Mouse (Mus musculus): ENCODE measurements at regions not wholly inside any gene's neighbourhood (a gene's known extent, or its start where the extent isn't known, plus 50 kb on each side); places are given as distances from the start of the nearest gene placed in this dataset.
A peak's percentile ranks its signal among the peaks of the same experiment; 100 is the strongest.

- no peak for TF ChIP-seq CTCF (IDR thresholded peaks at IDR 0.05; ENCODE audit: borderline replicate concordance, extremely low read depth, insufficient read depth, insufficient read length)
- no peak for TF ChIP-seq POLR2A (IDR thresholded peaks at IDR 0.05; ENCODE audit: borderline replicate concordance, extremely low read depth, insufficient read depth, insufficient read length, poor library complexity, severe bottlenecking)
Observed at GRCm38 (mm10) chr5:53329591-53329990, 62.7 kb downstream of the Smim20 start.

GRCm38 (mm10) chr5:53336704-53337103, 69.8 kb downstream of the Smim20 start:
- DNase-seq (ENCODE audit: low read depth), result no peak
- no peak for TF ChIP-seq POLR2A (IDR thresholded peaks at IDR 0.05; ENCODE audit: borderline replicate concordance, extremely low read depth, insufficient read depth, insufficient read length, poor library complexity, severe bottlenecking)
- no peak for TF ChIP-seq CTCF (IDR thresholded peaks at IDR 0.05; ENCODE audit: borderline replicate concordance, extremely low read depth, insufficient read depth, insufficient read length)

More at GRCm38 (mm10) chr5:53329591-53329990, 62.7 kb downstream of the Smim20 start:
- no peak for DNase-seq (ENCODE audit: low read depth)

DNA sequence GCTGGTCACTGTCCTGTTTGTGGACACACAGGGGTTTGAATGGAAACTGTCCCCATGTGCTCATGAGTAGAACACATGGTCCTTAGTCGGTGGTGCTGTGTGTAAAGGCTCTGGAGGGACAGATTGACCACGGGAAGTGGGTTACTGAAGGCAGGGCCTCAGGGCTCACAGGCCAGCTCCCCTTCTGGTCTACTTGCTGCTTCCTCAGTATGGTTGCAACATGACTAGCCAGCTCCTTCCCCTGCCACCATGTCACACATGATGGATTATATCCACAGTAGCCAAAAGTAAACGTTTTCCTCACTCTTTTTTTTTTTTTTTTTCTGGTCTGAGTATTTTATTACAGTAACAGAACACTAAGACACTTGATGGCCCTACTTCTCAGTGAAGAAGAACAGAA, 70.9 kb downstream of the Smim20 start:
- TF ChIP-seq CTCF (IDR thresholded peaks at IDR 0.05; ENCODE audit: borderline replicate concordance, extremely low read depth, insufficient read depth, insufficient read length) (no peak), POLR2A (IDR thresholded peaks at IDR 0.05; ENCODE audit: borderline replicate concordance, extremely low read depth, insufficient read depth, insufficient read length, poor library complexity, severe bottlenecking) (no peak)

GRCm38 (mm10) chr5:53345164-53345563, 78.3 kb downstream of the Smim20 start:
- no peak for DNase-seq (ENCODE audit: low read depth)
- TF ChIP-seq POLR2A (IDR thresholded peaks at IDR 0.05; ENCODE audit: borderline replicate concordance, extremely low read depth, insufficient read depth, insufficient read length, poor library complexity, severe bottlenecking), result no peak
- TF ChIP-seq CTCF (IDR thresholded peaks at IDR 0.05; ENCODE audit: borderline replicate concordance, extremely low read depth, insufficient read depth, insufficient read length), result no peak

More for the DNA sequence above, 70.9 kb downstream of the Smim20 start:
- no peak for DNase-seq (ENCODE audit: low read depth)

DNA sequence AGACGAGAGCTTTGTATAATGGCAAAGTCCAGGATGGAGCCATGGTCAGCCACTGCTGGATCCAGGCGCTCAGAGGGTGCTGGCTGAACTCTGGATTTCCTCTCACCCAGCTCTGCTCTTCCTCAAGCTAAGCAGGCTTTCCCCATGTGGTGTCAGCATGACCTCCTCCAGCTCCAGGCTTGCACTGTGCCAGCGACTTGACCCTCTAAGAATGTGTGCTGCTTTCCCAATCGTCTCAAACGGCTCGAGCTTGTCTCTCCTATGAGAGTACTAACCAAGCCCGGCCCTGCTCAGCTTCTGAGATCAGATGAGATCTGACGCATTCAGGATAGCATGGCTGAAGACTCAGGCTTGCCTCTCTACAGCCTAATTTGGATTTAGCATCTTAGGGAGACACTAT, 79.1 kb downstream of the Smim20 start:
- DNase-seq (ENCODE audit: low read depth), result no peak
- TF ChIP-seq POLR2A (IDR thresholded peaks at IDR 0.05; ENCODE audit: borderline replicate concordance, extremely low read depth, insufficient read depth, insufficient read length, poor library complexity, severe bottlenecking), result no peak
- no peak for TF ChIP-seq CTCF (IDR thresholded peaks at IDR 0.05; ENCODE audit: borderline replicate concordance, extremely low read depth, insufficient read depth, insufficient read length)

GRCm38 (mm10) chr5:53346756-53347155, 79.9 kb downstream of the Smim20 start:
- DNase-seq (ENCODE audit: low read depth), result peak; percentile 57
- TF ChIP-seq POLR2A (IDR thresholded peaks at IDR 0.05; ENCODE audit: borderline replicate concordance, extremely low read depth, insufficient read depth, insufficient read length, poor library complexity, severe bottlenecking) (no peak), CTCF (IDR thresholded peaks at IDR 0.05; ENCODE audit: borderline replicate concordance, extremely low read depth, insufficient read depth, insufficient read length) (no peak)

GRCm38 (mm10) chr5:53352852-53353251, 86.0 kb downstream of the Smim20 start:
- TF ChIP-seq CTCF (IDR thresholded peaks at IDR 0.05; ENCODE audit: borderline replicate concordance, extremely low read depth, insufficient read depth, insufficient read length), result no peak
- TF ChIP-seq POLR2A (IDR thresholded peaks at IDR 0.05; ENCODE audit: borderline replicate concordance, extremely low read depth, insufficient read depth, insufficient read length, poor library complexity, severe bottlenecking), result no peak
- DNase-seq (ENCODE audit: low read depth), result no peak

DNA sequence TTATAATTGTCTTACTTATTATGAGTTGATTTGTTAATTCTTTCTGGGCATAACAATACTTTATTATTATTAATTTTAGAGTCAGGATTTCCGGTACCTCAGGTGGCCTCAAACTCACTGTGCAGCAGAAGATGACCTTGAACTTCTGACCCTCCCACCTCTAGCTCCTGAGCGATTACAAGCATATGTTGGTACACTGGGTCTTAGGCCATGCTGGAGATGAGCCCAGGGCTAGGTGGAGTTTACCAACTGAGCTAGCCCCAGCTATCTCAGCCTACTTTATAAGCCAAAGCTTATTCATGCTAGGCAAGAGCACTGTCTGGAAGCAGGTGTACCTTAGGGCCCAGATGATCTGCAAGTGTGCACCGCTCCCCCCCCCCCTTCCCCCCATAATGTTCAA, 87.4 kb downstream of the Smim20 start:
- DNase-seq (ENCODE audit: low read depth), result no peak
- TF ChIP-seq POLR2A (IDR thresholded peaks at IDR 0.05; ENCODE audit: borderline replicate concordance, extremely low read depth, insufficient read depth, insufficient read length, poor library complexity, severe bottlenecking), result no peak
- TF ChIP-seq CTCF (IDR thresholded peaks at IDR 0.05; ENCODE audit: borderline replicate concordance, extremely low read depth, insufficient read depth, insufficient read length), result no peak

DNA sequence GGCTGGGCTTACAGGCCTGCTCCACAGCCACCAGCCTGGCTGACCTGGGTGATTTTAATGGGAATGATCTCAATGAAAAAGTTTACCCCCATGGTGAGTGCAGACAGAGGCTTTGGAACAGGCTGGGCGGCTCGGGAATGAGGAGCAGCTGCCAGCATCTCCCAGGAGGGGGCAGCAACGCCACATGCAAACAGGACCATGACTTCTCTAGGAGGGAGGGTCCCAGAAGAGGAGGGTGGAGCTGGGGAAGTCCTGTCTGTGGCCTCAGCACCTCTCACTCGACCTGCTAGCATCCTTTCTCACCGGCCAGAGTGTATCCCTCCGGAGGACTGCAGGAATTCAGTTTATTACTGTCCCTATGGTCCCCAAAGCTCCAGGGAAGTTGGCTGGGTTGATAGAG, 88.2 kb downstream of the Smim20 start:
- DNase-seq (ENCODE audit: low read depth), result peak; percentile 89
- TF ChIP-seq CTCF (IDR thresholded peaks at IDR 0.05; ENCODE audit: borderline replicate concordance, extremely low read depth, insufficient read depth, insufficient read length) (peak; percentile 97), POLR2A (IDR thresholded peaks at IDR 0.05; ENCODE audit: borderline replicate concordance, extremely low read depth, insufficient read depth, insufficient read length, poor library complexity, severe bottlenecking) (no peak)

DNA sequence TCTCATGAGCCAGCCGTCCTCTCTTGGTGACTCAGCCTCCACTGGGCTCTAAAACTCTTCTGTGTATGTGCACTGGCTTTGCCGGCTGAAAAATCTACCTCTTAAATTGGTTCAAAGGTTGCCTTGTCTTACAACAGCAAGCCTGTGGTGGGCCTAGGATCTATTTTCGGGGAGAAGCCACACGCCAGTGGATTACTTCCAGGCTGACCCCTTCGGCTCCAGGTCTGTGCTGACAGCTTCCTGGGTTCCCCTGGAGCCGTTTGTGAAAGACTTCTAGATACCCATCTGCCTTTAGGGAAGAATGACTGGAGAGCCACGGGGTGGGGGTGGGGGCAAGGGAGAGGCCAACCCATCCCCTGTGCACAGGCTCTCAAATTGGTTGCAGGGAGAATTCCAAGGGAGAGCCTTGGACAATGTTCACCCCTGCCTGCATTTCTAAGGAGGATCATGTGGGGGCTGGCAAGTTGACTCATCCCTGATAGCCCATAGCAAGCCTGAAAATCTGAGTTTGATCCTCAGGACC, 90.3 kb downstream of the Smim20 start:
- TF ChIP-seq POLR2A (IDR thresholded peaks at IDR 0.05; ENCODE audit: borderline replicate concordance, extremely low read depth, insufficient read depth, insufficient read length, poor library complexity, severe bottlenecking) (no peak), CTCF (IDR thresholded peaks at IDR 0.05; ENCODE audit: borderline replicate concordance, extremely low read depth, insufficient read depth, insufficient read length) (no peak)
- no peak for DNase-seq (ENCODE audit: low read depth)

DNA sequence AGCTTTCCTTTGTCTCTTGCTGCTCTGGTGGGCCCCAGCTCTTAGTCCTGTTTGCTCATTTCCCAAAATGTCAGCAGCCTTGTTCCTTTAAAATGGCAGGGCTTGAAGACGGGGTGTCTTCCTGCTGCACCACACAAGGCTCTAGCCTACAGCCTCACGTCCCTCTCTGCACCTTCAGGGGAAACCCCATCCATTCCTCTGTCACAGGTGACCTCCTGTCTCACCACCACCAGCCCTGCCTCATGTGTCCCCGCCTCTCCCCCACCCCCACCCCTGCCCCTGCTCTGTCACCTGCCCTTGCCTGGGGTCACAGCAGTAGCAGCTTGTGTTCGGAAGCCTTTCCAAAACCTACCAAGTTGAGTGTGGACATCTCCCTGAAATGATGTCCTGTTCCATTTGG, 91.3 kb downstream of the Smim20 start:
- DNase-seq (ENCODE audit: low read depth), result no peak

DNA sequence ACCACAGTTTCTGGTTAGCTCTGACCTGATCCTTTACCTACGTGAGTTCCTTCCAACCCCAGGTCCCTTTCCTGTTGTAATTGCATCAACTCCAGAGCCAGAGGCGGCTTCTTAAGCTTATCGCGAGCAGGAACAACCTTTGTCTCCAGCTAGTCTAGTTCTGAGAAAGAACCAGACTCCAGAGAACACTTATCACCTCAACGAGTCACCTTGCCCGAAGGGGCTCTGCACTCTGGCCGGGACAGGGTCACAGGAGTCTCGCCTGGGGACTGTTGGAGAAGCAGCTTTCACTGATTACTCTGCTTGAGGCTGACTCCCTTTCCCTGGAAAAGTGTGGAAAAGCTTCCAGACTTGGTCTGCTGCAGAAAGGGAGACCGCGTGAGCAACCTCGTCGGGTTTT, 93.0 kb downstream of the Smim20 start:
- TF ChIP-seq CTCF (IDR thresholded peaks at IDR 0.05; ENCODE audit: borderline replicate concordance, extremely low read depth, insufficient read depth, insufficient read length), result no peak
- TF ChIP-seq POLR2A (IDR thresholded peaks at IDR 0.05; ENCODE audit: borderline replicate concordance, extremely low read depth, insufficient read depth, insufficient read length, poor library complexity, severe bottlenecking), result no peak
- DNase-seq (ENCODE audit: low read depth), result no peak

More for the DNA sequence above, 91.3 kb downstream of the Smim20 start:
- TF ChIP-seq POLR2A (IDR thresholded peaks at IDR 0.05; ENCODE audit: borderline replicate concordance, extremely low read depth, insufficient read depth, insufficient read length, poor library complexity, severe bottlenecking), result no peak
- no peak for TF ChIP-seq CTCF (IDR thresholded peaks at IDR 0.05; ENCODE audit: borderline replicate concordance, extremely low read depth, insufficient read depth, insufficient read length)
